Mouse (Mus musculus): ENCODE results near the gene Ankmy1.

GRCm38 (mm10) chr1:92837931-92838833 is 64.5 kb downstream of the Ankmy1 start:
- no peak for TF ChIP-seq CTCF (IDR thresholded peaks at IDR 0.05; ENCODE audit: low read depth, low read length)
- TF ChIP-seq POLR2A (IDR thresholded peaks at IDR 0.05; ENCODE audit: extremely low read depth, insufficient read depth, low read length), result no peak

All from liver, adult 2 months (tissue).